Mouse (Mus musculus): Measurements from ENCODE around the gene Nprl2. TPM values are rescaled to one million over a fixed set of nuclear protein-coding genes. Genes with fewer than 3 reads are reported as not detected.

Gene Nprl2
- polyA plus RNA-seq, 1 experiment from 2014 or later, result 26.8 TPM

- WGBS (ENCODE audit: insufficient replicate concordance), result 78% methylated on average over 11 of the region's 11 CpGs
- peaks cover 33% of the 10 kb centered on the region for H3K36me3 ChIP-seq (ENCODE audit: control insufficient read depth, insufficient read depth, low read length)
- H3K27me3 ChIP-seq (ENCODE audit: control insufficient read depth, insufficient read depth, low read length), result peaks cover under 1% of the 10 kb centered on the region; the same call in 1 of the 2 replicates
- peaks cover 42% of the 10 kb centered on the region for H3K4me1 ChIP-seq (ENCODE audit: control insufficient read depth, insufficient read depth, low read length)
- no peak overlapping the region for H3K4me3 ChIP-seq (ENCODE audit: low read depth, low read length)
- H3K9me3 ChIP-seq (replicated peaks; ENCODE audit: control insufficient read depth, low read length), result no peaks in the 10 kb centered on the region
- ATAC-seq (replicated peaks; ENCODE audit: insufficient number of reproducible peaks, low FRiP score, low TSS enrichment), result no peak
- no peak overlapping the region for H3K4me2 ChIP-seq
- H3K27ac ChIP-seq (ENCODE audit: low read depth, low read length), result no peak overlapping the region
- H3K9ac ChIP-seq (ENCODE audit: low read depth, low read length), result peak overlapping the region; percentile 24; the same call in 1 of the 2 replicates
Observed at GRCm38 (mm10) chr9:107593101-107593976, 51.3 kb downstream of the Nprl2 start.

- Histone ChIP-seq H3K9me3 (replicated peaks; ENCODE audit: control insufficient read depth, low read length) (no peaks in the 10 kb centered on the region), H3K4me3 (ENCODE audit: low read depth, low read length) (no peak overlapping the region), H3K9ac (ENCODE audit: low read depth, low read length) (no peak overlapping the region), H3K36me3 (ENCODE audit: control insufficient read depth, insufficient read depth, low read length) (peaks cover 33% of the 10 kb centered on the region), H3K27ac (ENCODE audit: low read depth, low read length) (no peak overlapping the region), H3K4me2 (no peak overlapping the region), H3K4me1 (ENCODE audit: control insufficient read depth, insufficient read depth, low read length) (peaks cover 33% of the 10 kb centered on the region), H3K27me3 (ENCODE audit: control insufficient read depth, insufficient read depth, low read length) (peaks cover 11% of the 10 kb centered on the region)
- ATAC-seq (replicated peaks; ENCODE audit: insufficient number of reproducible peaks, low FRiP score, low TSS enrichment), result no peak
- 80% methylated on average over 8 of the region's 8 CpGs for WGBS (ENCODE audit: insufficient replicate concordance)
Observed at GRCm38 (mm10) chr9:107594281-107595062, 52.4 kb downstream of the Nprl2 start.

Other genes starting within 250 kb of the Nprl2 start
- gene Cish, start 246.2 kb upstream of the Nprl2 start, polyA plus RNA-seq (2014; fragmentation: Nextera tagmentation; extraction: Ambion mirVana), result 7.7 and 8.8 TPM in 2 replicates
- 10.6 and 12.1 TPM in 2 replicates for gene Hemk1, start 203.9 kb upstream of the Nprl2 start, polyA plus RNA-seq (2014; fragmentation: Nextera tagmentation; extraction: Ambion mirVana)
- gene 6430571L13Rik, start 201.6 kb upstream of the Nprl2 start, polyA plus RNA-seq (2014; fragmentation: Nextera tagmentation; extraction: Ambion mirVana), result 0.66 and 0.92 TPM in 2 replicates
- 5.9 and 7.1 TPM in 2 replicates for gene Cacna2d2, start 142.6 kb upstream of the Nprl2 start, polyA plus RNA-seq (2014; fragmentation: Nextera tagmentation; extraction: Ambion mirVana)
- 37.0 and 40.6 TPM in 2 replicates for gene Tmem115, start 8.3 kb upstream of the Nprl2 start, polyA plus RNA-seq (2014; fragmentation: Nextera tagmentation; extraction: Ambion mirVana)
- 16.6 and 21.9 TPM in 2 replicates for gene Cyb561d2, start within 50 bp of the Nprl2 start, polyA plus RNA-seq (2014; fragmentation: Nextera tagmentation; extraction: Ambion mirVana)
- not detected in 2 replicates for gene Zmynd10, start 5.1 kb downstream of the Nprl2 start, polyA plus RNA-seq (2014; fragmentation: Nextera tagmentation; extraction: Ambion mirVana)
- 38.9 and 45.7 TPM in 2 replicates for gene Rassf1, start 9.3 kb downstream of the Nprl2 start, polyA plus RNA-seq (2014; fragmentation: Nextera tagmentation; extraction: Ambion mirVana)
- gene Tusc2, start 21.0 kb downstream of the Nprl2 start, polyA plus RNA-seq (2014; fragmentation: Nextera tagmentation; extraction: Ambion mirVana), result 60.4 and 63.3 TPM in 2 replicates
- 105 and 117 TPM in 2 replicates for gene Hyal2, start 25.7 kb downstream of the Nprl2 start, polyA plus RNA-seq (2014; fragmentation: Nextera tagmentation; extraction: Ambion mirVana)
- gene Hyal1, start 34.7 kb downstream of the Nprl2 start, polyA plus RNA-seq (2014; fragmentation: Nextera tagmentation; extraction: Ambion mirVana), result 3.4 and 3.5 TPM in 2 replicates
- gene Naa80, start 36.7 kb downstream of the Nprl2 start, polyA plus RNA-seq (2014; fragmentation: Nextera tagmentation; extraction: Ambion mirVana), result 12.2 and 15.2 TPM in 2 replicates
- gene Hyal3, start 38.6 kb downstream of the Nprl2 start, polyA plus RNA-seq (2014; fragmentation: Nextera tagmentation; extraction: Ambion mirVana), result 0.14 and 0.33 TPM in 2 replicates
- gene Ifrd2, start 45.4 kb downstream of the Nprl2 start, polyA plus RNA-seq (2014; fragmentation: Nextera tagmentation; extraction: Ambion mirVana), result 57.5 and 59.1 TPM in 2 replicates
- 5.1 and 5.3 TPM in 2 replicates for gene Sema3b, start 67.0 kb downstream of the Nprl2 start, polyA plus RNA-seq (2014; fragmentation: Nextera tagmentation; extraction: Ambion mirVana)
- gene Gnai2, start 93.1 kb downstream of the Nprl2 start, polyA plus RNA-seq (2014; fragmentation: Nextera tagmentation; extraction: Ambion mirVana), result 308 and 316 TPM in 2 replicates
- gene Slc38a3, start 127.3 kb downstream of the Nprl2 start, polyA plus RNA-seq (2014; fragmentation: Nextera tagmentation; extraction: Ambion mirVana), result 2.8 and 3.3 TPM in 2 replicates
- gene Gnat1, start 137.5 kb downstream of the Nprl2 start, polyA plus RNA-seq (2014; fragmentation: Nextera tagmentation; extraction: Ambion mirVana), result 0.42 and 1.2 TPM in 2 replicates
- gene Sema3f, start 168.2 kb downstream of the Nprl2 start, polyA plus RNA-seq (2014; fragmentation: Nextera tagmentation; extraction: Ambion mirVana), result 4.6 and 5.8 TPM in 2 replicates
- gene Rbm5, start 228.8 kb downstream of the Nprl2 start, polyA plus RNA-seq (2014; fragmentation: Nextera tagmentation; extraction: Ambion mirVana), result 113 and 135 TPM in 2 replicates

All from heart, embryonic 11.5 days (tissue).